Mouse (Mus musculus) heart, postnatal 0 days (tissue): ENCODE measurements around the gene Sec16b. TPM values are rescaled to one million over a fixed set of nuclear protein-coding genes. Genes with fewer than 3 reads are reported as not detected.

Experiments used
- ATAC-seq: fragments of 200-750 bp; cut with Nextera tagmentation; 2 replicates; pipeline ENCODE4 v1.8.0; 2017; ENCODE audit warnings: low read depth, moderate number of reproducible peaks, moderate library complexity; ENCODE audit not compliant: insufficient read depth
- DNase-seq: peaks from one replicate; pipeline ENCODE4 v3.0.0-alpha.2; 2016; ENCODE audit warnings: low spot score
- H3K27ac ChIP-seq: fragments of 300-500 bp; sonication (generic); 2 replicates; pipeline ENCODE4 v1.5.1; 2014; ENCODE audit warnings: low read depth, mild to moderate bottlenecking
- H3K27me3 ChIP-seq: fragments of 300-500 bp; sonication (generic); 2 replicates; pipeline ENCODE4 v1.6.1; 2014; ENCODE audit warnings: low read length, mixed read lengths; ENCODE audit not compliant: control insufficient read depth, insufficient read depth
- H3K36me3 ChIP-seq: fragments of 300-500 bp; sonication (generic); replicated peaks from 2 replicates; pipeline ENCODE4 v1.6.1; 2014; ENCODE audit warnings: low read length, mixed read lengths; ENCODE audit not compliant: control insufficient read depth, insufficient read depth
- H3K4me1 ChIP-seq: fragments of 300-500 bp; sonication (generic); 2 replicates; pipeline ENCODE4 v1.6.1; 2014; ENCODE audit warnings: antibody characterized with exemption; ENCODE audit not compliant: control insufficient read depth, insufficient read depth
- H3K4me2 ChIP-seq: fragments of 300-500 bp; sonication (generic); 2 replicates; pipeline ENCODE4 v1.6.1; 2014; ENCODE audit warnings: low read depth, mild to moderate bottlenecking, low read length, moderate library complexity
- H3K4me3 ChIP-seq: fragments of 300-500 bp; sonication (generic); 2 replicates; pipeline ENCODE4 v1.5.1; 2014; ENCODE audit warnings: low read depth, low read length
- H3K9ac ChIP-seq: fragments of 300-500 bp; sonication (generic); replicated peaks from 2 replicates; pipeline ENCODE4 v1.6.1; 2014; ENCODE audit warnings: low read depth, low read length, mixed read lengths
- H3K9me3 ChIP-seq: fragments of 300-500 bp; sonication (generic); replicated peaks from 2 replicates; pipeline ENCODE4 v1.6.1; 2016; ENCODE audit warnings: low read length; ENCODE audit not compliant: control insufficient read depth
- CTCF ChIP-seq: IDR thresholded peaks from 2 replicates; pipeline ENCODE4 v1.5.1; 2016; ENCODE audit warnings: antibody characterized with exemption, control low read depth, low read depth
- EP300 ChIP-seq: IDR thresholded peaks from 2 replicates; pipeline ENCODE4 v1.6.1; 2016; ENCODE audit warnings: antibody characterized with exemption, low read depth
- whole genome bisulfite sequencing: fragments of 180-500 bp; shearing (Covaris S2); extraction: QIAGEN DNeasy Blood & Tissue Kit; methylation state at CpG from one replicate; pipeline ENCODE4 v1.1.7; 2014; 5-methylcytosine and 5-hydroxymethylcytosine counted together
- polyA plus RNA-seq: library from polyadenylated mRNA; unstranded; fragments of >200 nt; fragmentation: Nextera tagmentation; extraction: Ambion mirVana; gene quantifications from 2 replicates; pipeline ENCODE4 v1.2.1, GENCODE M21; 2015
- total RNA-seq: library from RNA; depleted of rRNA; stranded (reverse); fragments of >200 nt; gene quantifications from 2 replicates; pipeline ENCODE4 v1.2.3, GENCODE M21; 2014; ENCODE audit warnings: low replicate concordance

Gene Sec16b
- total and polyA plus RNA-seq, 2 experiments from 2014 or later, result 0.94 to 1.1 TPM

GRCm38 (mm10) chr1:157522322-157522721 lies 15.8 kb downstream of the Sec16b start:
- Histone ChIP-seq H3K36me3 (no peaks in the 10 kb centered on the region), H3K27ac (no peak overlapping the region), H3K4me2 (no peak overlapping the region), H3K27me3 (no peaks in the 10 kb centered on the region), H3K9me3 (no peaks in the 10 kb centered on the region), H3K4me1 (peaks cover 4% of the 10 kb centered on the region; the same call in 1 of the 2 replicates), H3K9ac (no peak overlapping the region), H3K4me3 (no peak overlapping the region)
- no peak for DNase-seq
- TF ChIP-seq EP300, result no peak
- TF ChIP-seq CTCF, result no peak
- 89% methylated on average over 5 of the region's 5 CpGs for WGBS
- ATAC-seq, result no peak

DNA sequence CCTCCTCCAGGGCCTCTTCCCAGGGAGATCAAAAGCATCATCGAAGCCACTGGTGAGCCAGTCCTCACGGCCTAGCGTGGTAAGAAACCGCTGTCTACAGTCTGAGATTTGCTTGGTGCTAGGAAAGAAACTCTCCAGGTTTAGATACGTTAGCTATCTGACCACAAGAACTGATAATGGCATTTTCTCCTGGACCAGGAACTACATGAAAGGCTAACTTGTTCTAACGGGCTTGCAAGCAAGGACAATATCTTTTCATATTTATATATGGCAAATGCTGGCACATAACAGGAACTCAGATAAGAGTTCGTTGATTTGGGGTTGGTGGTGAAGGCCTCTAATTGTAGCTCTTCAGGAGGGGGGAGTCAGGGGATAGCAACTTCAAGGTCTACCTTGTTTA lies 18.2 kb downstream of the Sec16b start:
- Histone ChIP-seq H3K4me3 (no peak overlapping the region), H3K9me3 (no peaks in the 10 kb centered on the region), H3K27ac (no peak overlapping the region), H3K9ac (no peak overlapping the region), H3K4me1 (no peaks in the 10 kb centered on the region), H3K4me2 (no peak overlapping the region), H3K36me3 (no peaks in the 10 kb centered on the region), H3K27me3 (no peaks in the 10 kb centered on the region)
- TF ChIP-seq EP300 (no peak), CTCF (no peak)
- 68% methylated on average over 7 of the region's 7 CpGs for WGBS
- DNase-seq (no peak), ATAC-seq (no peak)

GRCm38 (mm10) chr1:157525692-157526354 lies 19.3 kb downstream of the Sec16b start:
- H3K4me3 ChIP-seq, result no peak overlapping the region
- TF ChIP-seq CTCF, result no peak
- TF ChIP-seq EP300, result no peak
- WGBS, result 87% methylated on average over 16 of the region's 16 CpGs
- DNase-seq (no peak), ATAC-seq (no peak)
- no peaks in the 10 kb centered on the region for H3K9me3 ChIP-seq
- no peak overlapping the region for H3K4me2 ChIP-seq
- H3K9ac ChIP-seq, result no peak overlapping the region
- H3K36me3 ChIP-seq, result no peaks in the 10 kb centered on the region
- H3K27ac ChIP-seq, result no peak overlapping the region
- no peaks in the 10 kb centered on the region for H3K27me3 ChIP-seq
- no peaks in the 10 kb centered on the region for H3K4me1 ChIP-seq

DNA sequence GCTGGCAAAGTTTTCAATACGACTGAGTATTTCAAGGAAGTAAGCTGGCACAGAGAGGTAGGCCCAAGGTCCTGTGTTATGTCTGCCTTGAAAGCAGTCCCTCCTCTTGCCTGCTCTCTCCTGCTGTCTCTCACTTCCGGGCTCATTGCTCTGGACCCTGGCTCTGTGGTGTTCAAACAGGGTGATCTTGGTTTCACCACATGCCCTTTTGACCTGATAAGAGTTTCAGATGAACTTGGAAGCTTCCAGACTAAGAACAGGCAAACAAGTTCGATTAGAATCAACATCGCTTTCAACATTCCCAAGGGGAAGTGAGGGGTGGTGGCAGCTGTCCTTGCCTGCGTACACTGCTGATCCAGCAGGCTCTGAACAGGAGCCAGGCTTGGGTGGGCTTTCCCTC lies 20.1 kb downstream of the Sec16b start:
- Histone ChIP-seq H3K4me2 (no peak overlapping the region), H3K27ac (no peak overlapping the region), H3K4me1 (no peaks in the 10 kb centered on the region), H3K4me3 (no peak overlapping the region), H3K9me3 (no peaks in the 10 kb centered on the region), H3K27me3 (no peaks in the 10 kb centered on the region), H3K9ac (no peak overlapping the region), H3K36me3 (no peaks in the 10 kb centered on the region)
- ATAC-seq (no peak), DNase-seq (no peak)
- 49% methylated on average over 5 of the region's 5 CpGs for WGBS
- TF ChIP-seq CTCF (no peak), EP300 (no peak)

DNA sequence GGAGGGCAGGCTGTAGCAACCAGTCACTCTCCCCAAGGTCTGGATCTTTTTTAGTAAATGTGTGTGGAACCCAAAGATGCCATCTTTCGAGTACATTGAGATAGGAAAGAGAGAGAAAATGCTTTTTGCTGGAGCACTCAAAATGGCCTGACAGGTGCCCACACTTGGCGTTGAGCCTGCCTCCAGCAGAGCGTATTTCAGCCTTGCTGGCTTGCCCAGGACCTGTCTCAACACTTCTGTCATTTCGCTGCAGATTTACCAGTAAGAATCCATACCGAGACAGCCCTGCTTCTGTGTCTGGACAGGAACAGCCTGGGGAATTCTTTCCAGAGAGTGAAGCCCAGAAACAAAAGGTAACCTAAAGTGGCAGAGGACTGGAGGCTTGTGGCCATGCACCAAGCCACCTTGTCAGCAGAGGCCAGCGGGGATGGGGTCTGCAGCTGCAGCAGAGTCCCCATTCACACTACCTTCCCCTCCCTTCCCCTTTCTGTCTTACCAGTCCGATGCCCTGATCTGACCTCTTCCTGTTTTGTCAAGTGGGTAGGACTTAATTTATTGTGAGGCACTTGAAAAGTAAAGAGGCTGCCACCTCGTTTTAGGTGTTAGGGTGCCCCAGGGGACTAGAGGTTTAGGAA lies 26.4 kb downstream of the Sec16b start:
- TF ChIP-seq EP300, result no peak
- TF ChIP-seq CTCF, result no peak
- no peaks in the 10 kb centered on the region for H3K9me3 ChIP-seq
- H3K36me3 ChIP-seq, result no peaks in the 10 kb centered on the region
- no peak overlapping the region for H3K4me3 ChIP-seq
- no peak for DNase-seq
- 47% methylated on average over 8 of the region's 8 CpGs for WGBS
- no peak overlapping the region for H3K9ac ChIP-seq
- no peak overlapping the region for H3K27ac ChIP-seq
- H3K4me2 ChIP-seq, result no peak overlapping the region
- ATAC-seq, result no peak
- H3K27me3 ChIP-seq, result no peaks in the 10 kb centered on the region
- no peaks in the 10 kb centered on the region for H3K4me1 ChIP-seq
